Mouse (Mus musculus) ES-Bruce4 (cell line): ENCODE data around the gene Sf3a3.

ENCODE experiments used
- CTCF ChIP-seq: IDR thresholded peaks from one replicate; pipeline ENCODE4 v1.8.1; 2011; ENCODE audit warnings: low read depth, low read length
- POLR2A ChIP-seq: IDR thresholded peaks from one replicate; pipeline ENCODE4 v1.8.1; 2011; ENCODE audit warnings: low read length; ENCODE audit not compliant: insufficient read depth

- TF ChIP-seq POLR2A (no peak), CTCF (no peak)
Measured at GRCm38 (mm10) chr4:124703406-124703805, 11.2 kb upstream of the Sf3a3 start.
